Mouse (Mus musculus) stomach, embryonic 15.5 days (tissue): ENCODE measurements around the gene Hist1h2bn. TPM values are rescaled to one million over a fixed set of nuclear protein-coding genes. Genes with fewer than 3 reads are reported as not detected.
A peak's percentile ranks its signal among the peaks of the same experiment; 100 is the strongest.
"Not testable (repeated sequence)": the region's sequence is repeated elsewhere in the genome, so short reads cannot be mapped to it uniquely, and the experiment has no call there.

Experiments used
- ATAC-seq: fragments of 200-750 bp; cut with Nextera tagmentation; 2 replicates; pipeline ENCODE4 v1.8.0; 2017; ENCODE audit warnings: low read depth, moderate number of reproducible peaks, moderate TSS enrichment; ENCODE audit not compliant: insufficient read depth, low FRiP score
- H3K27ac ChIP-seq: fragments of 300-500 bp; sonication (generic); 2 replicates; pipeline ENCODE4 v1.5.1; 2015; ENCODE audit warnings: mild to moderate bottlenecking, inconsistent platforms
- H3K27me3 ChIP-seq: fragments of 300-500 bp; sonication (generic); replicated peaks from 2 replicates; pipeline ENCODE4 v1.6.1; 2015; ENCODE audit warnings: inconsistent platforms
- H3K36me3 ChIP-seq: fragments of 300-500 bp; sonication (generic); 2 replicates; pipeline ENCODE4 v1.6.1; 2015; ENCODE audit warnings: inconsistent platforms
- H3K4me1 ChIP-seq: fragments of 300-500 bp; sonication (generic); 2 replicates; pipeline ENCODE4 v1.6.1; 2015; ENCODE audit warnings: inconsistent platforms
- H3K4me2 ChIP-seq: fragments of 300-500 bp; sonication (generic); 2 replicates; pipeline ENCODE4 v1.6.1; 2015; ENCODE audit warnings: mild to moderate bottlenecking, inconsistent platforms
- H3K4me3 ChIP-seq: fragments of 300-500 bp; sonication (generic); replicated peaks from 2 replicates; pipeline ENCODE4 v1.5.1; 2015; ENCODE audit warnings: inconsistent platforms
- H3K9ac ChIP-seq: fragments of 300-500 bp; sonication (generic); 2 replicates; pipeline ENCODE4 v1.6.1; 2015; ENCODE audit warnings: inconsistent platforms
- H3K9me3 ChIP-seq: fragments of 300-500 bp; sonication (generic); 2 replicates; pipeline ENCODE4 v1.6.1; 2016; ENCODE audit warnings: inconsistent platforms
- WGBS: fragments of 180-500 bp; shearing (Covaris S2); methylation state at CpG from one replicate; pipeline ENCODE4 v1.1.7; 2015; 5-methylcytosine and 5-hydroxymethylcytosine counted together
- polyA plus RNA-seq: library from polyadenylated mRNA; unstranded; fragments of >200 nt; fragmentation: Nextera tagmentation; extraction: Ambion mirVana; gene quantifications from 2 replicates; pipeline ENCODE4 v1.2.1, GENCODE M21; 2015

Gene Hist1h2bn
- polyA plus RNA-seq, 1 experiment from 2014 or later = 6.0 TPM

DNA sequence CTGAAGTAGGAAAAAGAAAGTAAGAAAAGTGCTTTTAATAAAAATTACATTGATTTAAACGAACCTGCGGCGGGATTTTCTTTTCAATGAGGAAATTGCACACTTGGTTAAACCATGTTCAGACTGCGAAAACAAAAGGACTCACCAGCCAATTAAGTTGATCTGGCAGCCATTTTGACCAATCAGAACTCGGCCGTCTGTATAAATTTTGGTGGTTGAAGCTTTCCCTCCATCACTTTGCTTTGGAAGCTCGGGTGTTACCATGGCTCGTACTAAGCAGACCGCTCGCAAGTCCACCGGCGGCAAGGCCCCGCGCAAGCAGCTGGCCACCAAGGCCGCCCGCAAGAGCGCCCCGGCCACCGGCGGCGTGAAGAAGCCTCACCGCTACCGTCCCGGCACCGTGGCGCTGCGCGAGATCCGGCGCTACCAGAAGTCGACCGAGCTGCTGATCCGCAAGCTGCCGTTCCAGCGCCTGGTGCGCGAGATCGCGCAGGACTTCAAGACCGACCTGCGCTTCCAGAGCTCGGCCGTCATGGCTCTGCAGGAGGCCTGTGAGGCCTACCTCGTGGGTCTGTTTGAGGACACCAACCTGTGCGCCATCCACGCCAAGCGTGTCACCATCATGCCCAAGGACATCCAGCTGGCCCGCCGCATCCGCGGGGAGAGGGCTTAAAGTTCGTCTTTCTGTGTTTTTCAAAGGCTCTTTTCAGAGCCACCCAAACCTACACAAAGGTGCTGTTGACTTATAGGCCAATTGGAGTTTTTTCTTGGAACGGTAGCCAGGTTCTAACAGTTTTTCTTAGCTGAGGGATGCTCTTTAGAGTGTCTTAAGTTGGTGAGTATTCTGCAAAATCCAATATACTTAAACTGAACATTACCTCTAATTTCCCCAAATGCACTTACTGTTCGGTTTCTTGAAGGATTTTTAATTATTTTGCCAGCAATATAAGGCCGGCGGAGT, 36.2 kb upstream of the Hist1h2bn start, which contains the start of gene Hist1h3h:
Gene Hist1h3h (plus strand): TSS at position 263 of the 961 bp plus-strand sequence.
- Histone ChIP-seq H3K9ac (peak within 1 kb of the TSS; percentile 50), H3K27ac (peak within 1 kb of the TSS; percentile 96), H3K4me2 (peak within 1 kb of the TSS; percentile 69), H3K4me3 (peak within 1 kb of the TSS; percentile 46), H3K4me1 (peaks cover 23% of the 10 kb centered on the region)
- WGBS = 1% methylated on average over 29 of the region's 56 CpGs
- peak; percentile 25; the same call in 1 of the 2 replicates for ATAC-seq
- not testable (repeated sequence) for H3K27me3 ChIP-seq, H3K36me3 ChIP-seq, H3K9me3 ChIP-seq

GRCm38 (mm10) chr13:21718381-21719080, 35.4 kb upstream of the Hist1h2bn start:
- no peaks in the 10 kb centered on the region for H3K9me3 ChIP-seq
- peak overlapping the region; percentile 41 for H3K4me3 ChIP-seq
- peaks cover 24% of the 10 kb centered on the region for H3K4me1 ChIP-seq
- no peak for ATAC-seq
- H3K27ac ChIP-seq = peak overlapping the region; percentile 90
- no peaks in the 10 kb centered on the region for H3K27me3 ChIP-seq
- H3K4me2 ChIP-seq = peak overlapping the region; percentile 57
- H3K36me3 ChIP-seq = no peaks in the 10 kb centered on the region
- H3K9ac ChIP-seq = peak overlapping the region; percentile 29
- 46% methylated on average over 4 of the region's 4 CpGs for WGBS

DNA sequence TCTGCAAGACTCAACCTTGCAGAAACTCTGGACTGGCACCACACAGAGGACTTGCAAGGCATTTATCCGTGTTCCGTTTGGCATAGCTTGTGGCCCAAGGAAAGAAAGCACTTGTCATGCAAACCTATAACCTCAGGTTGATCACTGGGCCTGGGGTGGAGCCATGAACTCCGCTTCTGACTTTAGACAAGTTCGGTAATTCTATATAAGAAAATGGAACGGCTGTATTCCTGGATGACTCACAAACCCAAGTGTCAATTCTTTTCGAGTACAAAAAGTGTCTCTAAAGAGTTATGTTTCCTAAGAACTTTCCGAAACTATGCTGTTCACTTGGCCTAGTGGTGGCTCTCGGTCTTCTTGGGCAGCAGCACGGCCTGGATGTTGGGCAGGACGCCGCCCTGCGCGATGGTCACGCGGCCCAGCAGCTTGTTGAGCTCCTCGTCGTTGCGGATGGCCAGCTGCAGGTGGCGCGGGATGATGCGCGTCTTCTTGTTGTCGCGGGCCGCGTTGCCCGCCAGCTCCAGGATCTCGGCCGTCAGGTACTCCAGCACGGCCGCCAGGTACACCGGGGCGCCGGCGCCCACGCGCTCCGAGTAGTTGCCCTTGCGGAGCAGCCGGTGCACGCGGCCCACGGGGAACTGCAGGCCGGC, 32.7 kb upstream of the Hist1h2bn start:
- 2% methylated on average over 20 of the region's 44 CpGs for WGBS
- not testable (repeated sequence) for H3K36me3 ChIP-seq, H3K9me3 ChIP-seq, H3K9ac ChIP-seq, H3K27me3 ChIP-seq
- Histone ChIP-seq H3K27ac (peak overlapping the region; percentile 86), H3K4me2 (peak overlapping the region; percentile 44), H3K4me3 (peak overlapping the region; percentile 41), H3K4me1 (peaks cover 16% of the 10 kb centered on the region)
- ATAC-seq = peak; percentile 2; the same call in 1 of the 2 replicates

DNA sequence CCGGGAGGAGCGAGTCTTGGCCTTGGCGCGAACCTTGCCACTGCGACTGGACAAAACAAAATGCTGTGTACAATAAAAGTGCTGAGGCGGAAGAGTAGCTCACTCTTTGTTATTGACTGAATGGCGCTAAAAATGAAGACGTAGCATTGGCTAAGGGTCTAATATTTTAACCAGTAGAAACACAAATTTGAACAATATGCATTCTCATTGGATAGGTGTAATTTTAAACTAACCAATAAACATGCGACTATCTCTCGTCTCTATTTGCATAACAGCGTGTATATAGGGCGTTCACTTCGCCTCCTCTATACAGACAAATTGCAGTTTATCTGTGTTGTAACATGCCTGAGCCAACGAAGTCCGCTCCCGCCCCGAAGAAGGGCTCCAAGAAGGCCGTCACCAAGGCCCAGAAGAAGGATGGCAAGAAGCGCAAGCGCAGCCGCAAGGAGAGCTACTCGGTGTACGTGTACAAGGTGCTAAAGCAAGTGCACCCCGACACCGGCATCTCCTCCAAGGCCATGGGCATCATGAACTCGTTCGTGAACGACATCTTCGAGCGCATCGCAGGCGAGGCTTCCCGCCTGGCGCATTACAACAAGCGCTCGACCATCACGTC, 32.1 kb upstream of the Hist1h2bn start, which contains the start of gene Hist1h2bm:
Gene Hist1h2bm (plus strand): TSS at position 288 of the 616 bp plus-strand sequence.
- Histone ChIP-seq H3K4me3 (peak within 1 kb of the TSS; percentile 41), H3K9ac (peak within 1 kb of the TSS; percentile 2; the same call in 1 of the 2 replicates), H3K4me1 (peaks cover 16% of the 10 kb centered on the region), H3K27ac (peak within 1 kb of the TSS; percentile 91), H3K4me2 (peak within 1 kb of the TSS; percentile 62)
- under 1% methylated on average over 33 of the region's 37 CpGs for whole genome bisulfite sequencing
- not testable (repeated sequence) for H3K27me3 ChIP-seq, H3K36me3 ChIP-seq, H3K9me3 ChIP-seq
- peak; percentile 96 for ATAC-seq

- H3K4me3 ChIP-seq = peak overlapping the region; percentile 35
- H3K27me3 ChIP-seq = no peaks in the 10 kb centered on the region
- peak overlapping the region; percentile 62 for H3K4me2 ChIP-seq
- 3% methylated on average over 11 of the region's 11 CpGs for WGBS
- H3K36me3 ChIP-seq = no peaks in the 10 kb centered on the region
- peak overlapping the region; percentile 91 for H3K27ac ChIP-seq
- no peaks in the 10 kb centered on the region for H3K9me3 ChIP-seq
- H3K4me1 ChIP-seq = peaks cover 16% of the 10 kb centered on the region
- H3K9ac ChIP-seq = peak overlapping the region; percentile 2; the same call in 1 of the 2 replicates
- peak; percentile 3; the same call in 1 of the 2 replicates for ATAC-seq
Observed at GRCm38 (mm10) chr13:21722373-21722925, 31.5 kb upstream of the Hist1h2bn start.

DNA sequence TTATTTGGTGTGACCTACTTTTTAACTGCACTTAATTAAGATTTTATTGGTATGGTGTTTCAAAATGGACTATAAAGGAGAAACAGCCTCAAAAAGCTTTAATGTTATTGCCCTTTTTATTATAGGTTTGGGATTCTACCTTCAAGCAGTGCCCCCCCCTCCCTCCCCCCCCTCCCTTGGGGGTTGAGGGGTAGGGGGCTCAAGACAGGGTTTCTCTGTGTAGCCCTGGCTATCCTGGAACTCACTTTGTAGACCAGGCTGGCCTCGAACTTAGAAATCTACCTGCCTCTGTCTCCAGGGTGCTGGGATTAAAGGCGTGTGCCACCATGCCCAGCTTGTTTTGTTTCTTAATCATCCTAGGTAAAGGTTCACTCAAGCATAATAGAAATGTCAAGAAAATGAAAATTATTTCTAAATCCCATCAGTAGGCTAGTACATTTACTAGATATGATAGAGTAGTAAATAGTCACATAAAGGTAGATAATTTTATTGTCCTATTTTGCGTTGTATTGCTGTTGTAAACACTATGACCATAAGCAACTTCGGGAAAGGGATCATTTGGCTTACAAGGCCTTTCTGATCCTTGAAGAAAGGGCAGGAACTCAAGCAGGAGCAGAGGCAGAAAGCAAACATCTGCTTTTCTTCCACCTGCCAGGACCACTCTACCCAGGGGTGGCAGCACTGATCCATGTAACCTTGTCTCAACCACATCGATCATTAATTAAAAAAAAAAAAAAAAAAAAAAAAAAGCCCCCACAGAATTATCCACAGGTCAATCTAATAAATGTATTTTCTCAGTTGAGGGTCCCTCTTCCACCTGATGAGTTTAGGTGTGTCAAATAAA, 30.7 kb upstream of the Hist1h2bn start:
- ATAC-seq = no peak
- no peaks in the 10 kb centered on the region for H3K27me3 ChIP-seq
- peaks cover 13% of the 10 kb centered on the region for H3K4me1 ChIP-seq
- peak overlapping the region; percentile 91 for H3K27ac ChIP-seq
- no peaks in the 10 kb centered on the region for H3K9me3 ChIP-seq
- no peaks in the 10 kb centered on the region for H3K36me3 ChIP-seq
- H3K4me3 ChIP-seq = no peak overlapping the region
- 35% methylated on average over 5 of the region's 5 CpGs for WGBS
- H3K4me2 ChIP-seq = peak overlapping the region; percentile 62
- H3K9ac ChIP-seq = no peak overlapping the region

DNA sequence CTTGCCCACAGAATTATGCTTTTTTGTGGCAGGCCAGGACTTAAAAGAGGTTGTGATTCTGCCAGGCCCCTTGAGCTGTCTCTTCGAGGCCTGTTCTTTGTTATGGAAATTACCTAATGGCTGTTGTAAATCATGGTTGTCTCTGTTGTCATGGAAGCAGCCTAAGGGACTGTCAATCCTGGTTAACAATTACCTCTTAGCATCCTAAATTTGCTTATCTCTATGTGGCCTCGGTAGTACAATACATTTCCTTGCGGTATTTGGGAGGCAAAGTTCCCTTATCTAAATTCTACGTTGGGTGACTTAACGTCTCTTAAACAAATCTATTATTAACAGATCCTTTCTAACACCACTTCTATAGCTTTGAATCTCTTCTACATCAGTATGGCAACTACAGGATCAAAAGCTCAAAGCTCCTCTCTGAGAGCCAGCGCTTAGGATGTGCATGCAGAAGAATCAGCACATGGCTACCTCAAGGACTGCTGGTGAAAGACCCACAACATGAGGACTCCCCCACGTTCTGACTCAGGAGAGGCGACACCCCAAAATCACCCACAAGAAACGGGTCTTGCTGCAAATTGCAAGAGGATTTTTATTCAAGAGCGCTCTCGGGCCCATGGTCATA, 25.9 kb upstream of the Hist1h2bn start:
- no peaks in the 10 kb centered on the region for H3K9me3 ChIP-seq
- WGBS = 40% methylated on average over 11 of the region's 11 CpGs
- no peak overlapping the region for H3K9ac ChIP-seq
- no peak overlapping the region for H3K27ac ChIP-seq
- H3K4me1 ChIP-seq = no peaks in the 10 kb centered on the region
- no peak overlapping the region for H3K4me2 ChIP-seq
- H3K4me3 ChIP-seq = no peak overlapping the region
- H3K36me3 ChIP-seq = no peaks in the 10 kb centered on the region
- no peaks in the 10 kb centered on the region for H3K27me3 ChIP-seq
- ATAC-seq = no peak

GRCm38 (mm10) chr13:21729544-21729943, 24.4 kb upstream of the Hist1h2bn start:
- Histone ChIP-seq H3K9ac (no peak overlapping the region), H3K9me3 (no peaks in the 10 kb centered on the region), H3K27me3 (no peaks in the 10 kb centered on the region), H3K4me2 (no peak overlapping the region), H3K4me1 (no peaks in the 10 kb centered on the region), H3K4me3 (no peak overlapping the region), H3K36me3 (no peaks in the 10 kb centered on the region), H3K27ac (no peak overlapping the region)
- 67% methylated on average over 1 of the region's 1 CpGs for WGBS
- no peak for ATAC-seq

DNA sequence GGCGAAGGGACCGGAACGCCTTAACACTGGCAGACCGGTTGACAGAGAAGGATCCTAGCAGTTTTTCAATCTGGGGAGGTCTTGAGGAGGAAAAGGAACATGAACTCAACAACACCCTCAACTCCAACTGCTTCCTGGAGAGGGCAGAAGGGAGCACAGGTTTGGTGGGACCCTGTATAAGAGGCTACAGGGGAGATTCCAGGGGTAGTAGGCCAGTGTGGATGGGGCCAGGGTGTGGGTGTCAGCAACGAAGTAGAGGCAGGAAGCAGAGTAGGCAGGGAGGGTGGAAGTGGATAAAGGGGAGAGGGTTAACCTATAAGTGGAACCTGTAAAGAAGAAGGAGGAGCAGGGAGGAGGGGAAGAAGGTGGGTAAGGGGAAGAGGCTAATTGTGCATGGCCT, 20.5 kb upstream of the Hist1h2bn start:
- 73% methylated on average over 5 of the region's 5 CpGs for WGBS
- no peaks in the 10 kb centered on the region for H3K9me3 ChIP-seq
- H3K36me3 ChIP-seq = no peaks in the 10 kb centered on the region
- no peak overlapping the region for H3K4me3 ChIP-seq
- ATAC-seq = no peak
- no peak overlapping the region for H3K4me2 ChIP-seq
- peak overlapping the region; percentile 33; the same call in 1 of the 2 replicates for H3K27ac ChIP-seq
- no peaks in the 10 kb centered on the region for H3K27me3 ChIP-seq
- H3K9ac ChIP-seq = no peak overlapping the region
- no peaks in the 10 kb centered on the region for H3K4me1 ChIP-seq
